Mouse (Mus musculus): ENCODE results near the gene Mrps18b. TPM values are rescaled to one million over a fixed set of nuclear protein-coding genes. Genes with fewer than 3 reads are reported as not detected.
A peak's percentile ranks its signal among the peaks of the same experiment; 100 is the strongest.
"Not testable (repeated sequence)": the region's sequence is repeated elsewhere in the genome, so short reads cannot be mapped to it uniquely, and the experiment has no call there.

Mrps18b gene
- total RNA-seq (2022), result 10 to 100 TPM; 39.0 to 57.9 (median 42.8) TPM

GRCm38 (mm10) chr17:35916297-35917142 lies at the start of gene Mrps18b, which contains the start of gene Ppp1r10:
Mrps18b (minus strand) TSS chr17:35916389.
Ppp1r10 (plus strand) TSS chr17:35916434.
- peak; percentile 99 to 100 for DNase-seq (ENCODE audit: low spot score in 2 of 2)

GRCm38 (mm10) chr17:35963279-35963678 lies 47.1 kb upstream of the Mrps18b start:
- no peak for DNase-seq (ENCODE audit: low spot score in 2 of 2)

GRCm38 (mm10) chr17:35958533-35959223 lies 42.5 kb upstream of the Mrps18b start:
- DNase-seq (ENCODE audit: low spot score in 2 of 2), result no peak

- DNase-seq (ENCODE audit: low spot score in 2 of 2), result no peak
Measured at GRCm38 (mm10) chr17:35954665-35955064, 38.5 kb upstream of the Mrps18b start.

GRCm38 (mm10) chr17:35952559-35952958 lies 36.4 kb upstream of the Mrps18b start:
- not testable (repeated sequence) for DNase-seq (ENCODE audit: low spot score in 2 of 2)

GRCm38 (mm10) chr17:35950946-35951345 lies 34.8 kb upstream of the Mrps18b start:
- DNase-seq (ENCODE audit: low spot score in 2 of 2), result not testable (repeated sequence)

- DNase-seq (ENCODE audit: low spot score in 2 of 2), result no peak
Measured at GRCm38 (mm10) chr17:35939941-35940340, 23.8 kb upstream of the Mrps18b start.

- no peak for DNase-seq (ENCODE audit: low spot score in 2 of 2)
Measured at GRCm38 (mm10) chr17:35939108-35939507, 22.9 kb upstream of the Mrps18b start.

GRCm38 (mm10) chr17:35937700-35938348 lies 21.6 kb upstream of the Mrps18b start:
- DNase-seq (ENCODE audit: low spot score in 2 of 2), result no peak

- DNase-seq (ENCODE audit: low spot score in 2 of 2), result not testable (repeated sequence)
Measured at GRCm38 (mm10) chr17:35935763-35936162, 19.6 kb upstream of the Mrps18b start.

GRCm38 (mm10) chr17:35932608-35933007 lies 16.4 kb upstream of the Mrps18b start:
- DNase-seq (ENCODE audit: low spot score in 2 of 2), result no peak

- DNase-seq (ENCODE audit: low spot score in 2 of 2), result no peak
Measured at GRCm38 (mm10) chr17:35930627-35931026, 14.4 kb upstream of the Mrps18b start.

- no peak for DNase-seq (ENCODE audit: low spot score in 2 of 2)
Measured at GRCm38 (mm10) chr17:35929534-35929933, 13.3 kb upstream of the Mrps18b start.

- no peak for DNase-seq (ENCODE audit: low spot score in 2 of 2)
Measured at GRCm38 (mm10) chr17:35927471-35927870, 11.3 kb upstream of the Mrps18b start.

GRCm38 (mm10) chr17:35923281-35923680 lies 7.1 kb upstream of the Mrps18b start:
- DNase-seq (ENCODE audit: low spot score in 2 of 2), result no peak

GRCm38 (mm10) chr17:35922566-35922965 lies 6.4 kb upstream of the Mrps18b start:
- no peak for DNase-seq (ENCODE audit: low spot score in 2 of 2)

GRCm38 (mm10) chr17:35921710-35922109 lies 5.5 kb upstream of the Mrps18b start:
- DNase-seq (ENCODE audit: low spot score in 2 of 2), result no peak

- no peak for DNase-seq (ENCODE audit: low spot score in 2 of 2)
Measured at GRCm38 (mm10) chr17:35920862-35921562, 4.8 kb upstream of the Mrps18b start.

- no peak for DNase-seq (ENCODE audit: low spot score in 2 of 2)
Measured at GRCm38 (mm10) chr17:35920384-35920783, 4.2 kb upstream of the Mrps18b start.

- DNase-seq (ENCODE audit: low spot score in 2 of 2), result no peak
Measured at GRCm38 (mm10) chr17:35919864-35920301, 3.7 kb upstream of the Mrps18b start.

- DNase-seq (ENCODE audit: low spot score in 2 of 2), result peak; percentile 94 to 96
Measured at GRCm38 (mm10) chr17:35919060-35919715, 3.0 kb upstream of the Mrps18b start.
